Comparison of ENCODE assay signal across 8 mouse cellular contexts in the genomic region with DNA sequence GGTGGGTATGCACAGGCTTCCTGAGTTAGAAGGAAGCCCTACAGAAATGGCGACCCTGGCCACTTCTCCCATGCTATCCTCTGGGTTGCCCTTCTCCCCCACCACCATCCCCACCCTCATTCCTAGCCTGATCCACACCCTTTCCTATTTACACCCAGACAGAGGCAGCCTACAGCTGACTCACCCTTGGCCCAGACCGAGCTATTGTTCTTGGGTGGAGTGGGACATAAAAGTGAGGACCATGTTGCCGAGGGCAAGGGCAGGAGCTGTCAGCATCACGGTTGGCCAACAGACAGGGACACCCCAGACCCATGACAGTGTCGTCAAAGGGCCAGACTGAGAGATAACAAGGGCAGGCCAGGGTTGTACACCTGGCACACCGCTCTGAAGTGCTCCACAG. TPM values are rescaled to one million over a fixed set of nuclear protein-coding genes. Genes with fewer than 3 reads are reported as not detected.
A peak's percentile ranks its signal among the peaks of the same experiment; 100 is the strongest.
DNase-seq lines count a peak whose midpoint lies in the region; ATAC-seq and TF ChIP-seq lines count a peak whose summit lies in the region.
"Had no signal": no experiment of that assay in that cellular context is flagged by ENCODE, and none has a peak within 500 bp of the region (broad histone marks: within the 10 kb centered on the region; RNA-seq: fewer than 3 reads in every experiment).

No protein-coding gene starts in this region.

- H3K9me3 ChIP-seq in forebrain, embryonic 14.5 days (replicated peaks; ENCODE audit: control insufficient read depth, low read length), result no peaks in the 10 kb centered on the region
- no peaks in the 10 kb centered on the region for H3K9me3 ChIP-seq in hindbrain, postnatal 0 days (ENCODE audit: low read length)
- H3K9me3 ChIP-seq in midbrain, embryonic 13.5 days, result no peaks in the 10 kb centered on the region

- peaks cover 48% of the 10 kb centered on the region for H3K36me3 ChIP-seq in forebrain, embryonic 14.5 days (ENCODE audit: control insufficient read depth, insufficient read depth, low read length)
- H3K36me3 ChIP-seq in hindbrain, postnatal 0 days (ENCODE audit: insufficient read depth, low read length), result peaks cover 18% of the 10 kb centered on the region; the same call in 1 of the 2 replicates
- peaks cover 44% of the 10 kb centered on the region for H3K36me3 ChIP-seq in midbrain, embryonic 13.5 days

- 49% methylated on average over 6 of the region's 6 CpGs for WGBS in forebrain, embryonic 14.5 days
- 33% methylated on average over 6 of the region's 6 CpGs for WGBS in hindbrain, postnatal 0 days
- 51% methylated on average over 6 of the region's 6 CpGs for WGBS in midbrain, embryonic 13.5 days

- peak; percentile 50 for DNase-seq in adrenal gland, adult 8-10 months
- DNase-seq in forebrain, embryonic 14.5 days (ENCODE audit: low spot score), result no peak
- no peak for DNase-seq in hindbrain, postnatal 0 days (ENCODE audit: low spot score)
- DNase-seq in frontal cortex, postnatal 14 days (ENCODE audit: low spot score in 2 of 2), result no peak
- no peak for DNase-seq in natural killer cell, adult 2 months (ENCODE audit: low spot score in 2 of 2)
- no peak for DNase-seq in urinary bladder, postnatal 10 days (ENCODE audit: low spot score)

- H3K9ac ChIP-seq in forebrain, embryonic 14.5 days (ENCODE audit: low read length), result peak overlapping the region; percentile 2; the same call in 1 of the 2 replicates
- H3K9ac ChIP-seq in hindbrain, postnatal 0 days (replicated peaks; ENCODE audit: low read length), result 0 out of 2 replicates have a peak overlapping the region, but pooled peaks have one; percentile 21
- peak overlapping the region; percentile 49; the same call in 1 of the 2 replicates for H3K9ac ChIP-seq in midbrain, embryonic 13.5 days (replicated peaks)

- no peak for ATAC-seq in forebrain, embryonic 14.5 days
- ATAC-seq in hindbrain, postnatal 0 days, result no peak
- ATAC-seq in midbrain, embryonic 13.5 days, result no peak

- peaks cover 39% of the 10 kb centered on the region for H3K4me1 ChIP-seq in forebrain, embryonic 14.5 days (ENCODE audit: control insufficient read depth, insufficient read depth, low read length)
- H3K4me1 ChIP-seq in hindbrain, postnatal 0 days (ENCODE audit: insufficient read depth, low read length), result peaks cover 23% of the 10 kb centered on the region
- H3K4me1 ChIP-seq in midbrain, embryonic 13.5 days (replicated peaks), result peaks cover 73% of the 10 kb centered on the region

- no peaks in the 10 kb centered on the region for H3K27me3 ChIP-seq in forebrain, embryonic 14.5 days (replicated peaks; ENCODE audit: control insufficient read depth, insufficient read depth, low read length)
- no peaks in the 10 kb centered on the region for H3K27me3 ChIP-seq in hindbrain, postnatal 0 days (ENCODE audit: insufficient read depth, low read length)
- H3K27me3 ChIP-seq in midbrain, embryonic 13.5 days, result no peaks in the 10 kb centered on the region

- H3K4me2 ChIP-seq in forebrain, embryonic 14.5 days (ENCODE audit: low read length), result no peak overlapping the region
- no peak overlapping the region for H3K4me2 ChIP-seq in hindbrain, postnatal 0 days (ENCODE audit: low read depth, low read length)
- no peak overlapping the region for H3K4me2 ChIP-seq in midbrain, embryonic 13.5 days (replicated peaks)

- H3K4me3 ChIP-seq in forebrain, embryonic 14.5 days (ENCODE audit: low read depth, low read length), result no peak overlapping the region
- H3K4me3 ChIP-seq in hindbrain, postnatal 0 days (ENCODE audit: low read length), result no peak overlapping the region
- no peak overlapping the region for H3K4me3 ChIP-seq in midbrain, embryonic 13.5 days (replicated peaks)

- H3K27ac ChIP-seq in forebrain, embryonic 14.5 days (ENCODE audit: low read depth, low read length), result peak overlapping the region; percentile 92
- H3K27ac ChIP-seq in hindbrain, postnatal 0 days, result peak overlapping the region; percentile 80
- peak overlapping the region; percentile 97 for H3K27ac ChIP-seq in midbrain, embryonic 13.5 days

- TF ChIP-seq CTCF in hindbrain, postnatal 0 days (IDR thresholded peaks at IDR 0.05; ENCODE audit: low read depth), result no peak

RNA-seq across cellular contexts. Expression of a gene that starts 22.5 kb away (rescaled TPM):
- total RNA-seq in adrenal gland, adult 8-10 months (2022), result 1 to 10 TPM; 5.6 to 9.2 (median 7.1) TPM
- 13.1 and 15.7 TPM in 2 replicates for polyA plus RNA-seq in forebrain, embryonic 14.5 days (2014; fragmentation: Nextera tagmentation; extraction: Ambion mirVana)
- 18.3 and 19.8 TPM in 2 replicates for total RNA-seq in hindbrain, postnatal 0 days (2014; rRNA removed)
- polyA plus RNA-seq in hindbrain, postnatal 0 days (2015; fragmentation: Nextera tagmentation; extraction: Ambion mirVana), result 9.2 and 9.7 TPM in 2 replicates
- 16.5 and 18.6 TPM in 2 replicates for polyA plus RNA-seq in midbrain, embryonic 13.5 days (2015; fragmentation: Nextera tagmentation; extraction: Ambion mirVana)

RNA-seq across cellular contexts. Expression of a gene that starts 37.9 kb away (rescaled TPM):
- 10 to 100 TPM; 12.6 to 18.4 (median 14.0) TPM for total RNA-seq in adrenal gland, adult 8-10 months (2022)
- 17.4 and 19.0 TPM in 2 replicates for polyA plus RNA-seq in forebrain, embryonic 14.5 days (2014; fragmentation: Nextera tagmentation; extraction: Ambion mirVana)
- 22.0 and 31.5 TPM in 2 replicates for total RNA-seq in hindbrain, postnatal 0 days (2014; rRNA removed)
- polyA plus RNA-seq in hindbrain, postnatal 0 days (2015; fragmentation: Nextera tagmentation; extraction: Ambion mirVana), result 32.9 and 35.2 TPM in 2 replicates
- 20.0 and 23.6 TPM in 2 replicates for polyA plus RNA-seq in midbrain, embryonic 13.5 days (2015; fragmentation: Nextera tagmentation; extraction: Ambion mirVana)

RNA-seq across cellular contexts. Expression of a gene that starts 39.0 kb away (rescaled TPM):
- total RNA-seq in adrenal gland, adult 8-10 months (2022), result not detected
- polyA plus RNA-seq in forebrain, embryonic 14.5 days (2014; fragmentation: Nextera tagmentation; extraction: Ambion mirVana), result 0.18 and 0.49 TPM in 2 replicates
- 1.3 and 2.6 TPM in 2 replicates for total RNA-seq in hindbrain, postnatal 0 days (2014; rRNA removed)
- polyA plus RNA-seq in hindbrain, postnatal 0 days (2015; fragmentation: Nextera tagmentation; extraction: Ambion mirVana), result 1.6 TPM in 2 replicates
- 0.26 and 0.58 TPM in 2 replicates for polyA plus RNA-seq in midbrain, embryonic 13.5 days (2015; fragmentation: Nextera tagmentation; extraction: Ambion mirVana)
- polyA plus RNA-seq: intestine, embryonic 14.5 days had no signal

RNA-seq across cellular contexts. Expression of a gene that starts 42.9 kb away (rescaled TPM):
- total RNA-seq in adrenal gland, adult 8-10 months (2022), result 10 to 100 TPM; 11.4 to 18.0 (median 15.5) TPM
- 3.6 and 3.9 TPM in 2 replicates for polyA plus RNA-seq in forebrain, embryonic 14.5 days (2014; fragmentation: Nextera tagmentation; extraction: Ambion mirVana)
- total RNA-seq in hindbrain, postnatal 0 days (2014; rRNA removed), result 22.5 and 26.1 TPM in 2 replicates
- polyA plus RNA-seq in hindbrain, postnatal 0 days (2015; fragmentation: Nextera tagmentation; extraction: Ambion mirVana), result 5.6 and 6.0 TPM in 2 replicates
- 3.8 and 4.2 TPM in 2 replicates for polyA plus RNA-seq in midbrain, embryonic 13.5 days (2015; fragmentation: Nextera tagmentation; extraction: Ambion mirVana)

RNA-seq across cellular contexts. Expression of a gene that starts 55.7 kb away (rescaled TPM):
- total RNA-seq in adrenal gland, adult 8-10 months (2022), result 10 to 100 TPM; 49.0 to 52.8 (median 50.9) TPM
- 25.9 and 33.3 TPM in 2 replicates for polyA plus RNA-seq in forebrain, embryonic 14.5 days (2014; fragmentation: Nextera tagmentation; extraction: Ambion mirVana)
- 128 and 140 TPM in 2 replicates for total RNA-seq in hindbrain, postnatal 0 days (2014; rRNA removed)
- polyA plus RNA-seq in hindbrain, postnatal 0 days (2015; fragmentation: Nextera tagmentation; extraction: Ambion mirVana), result 20.0 and 22.4 TPM in 2 replicates
- polyA plus RNA-seq in midbrain, embryonic 13.5 days (2015; fragmentation: Nextera tagmentation; extraction: Ambion mirVana), result 21.6 and 29.4 TPM in 2 replicates
